ENCODE assay signal across 31 mouse cellular contexts in genomic region chr9:26698286-26698685, GRCm38 (mm10). TPM values are rescaled to one million over a fixed set of nuclear protein-coding genes. Genes with fewer than 3 reads are reported as not detected.
DNase-seq lines count a peak whose midpoint lies in the region; ATAC-seq lines count a peak whose summit lies in the region.
"Had no signal": no experiment of that assay in that cellular context is flagged by ENCODE, and none has a peak within 500 bp of the region (broad histone marks: within the 10 kb centered on the region; RNA-seq: fewer than 3 reads in every experiment).

No protein-coding gene starts in this region.

- H3K27me3 ChIP-seq in hindbrain, embryonic 16.5 days (replicated peaks; ENCODE audit: control insufficient read depth, insufficient read depth, low read length): no peaks in the 10 kb centered on the region
- H3K27me3 ChIP-seq in hindbrain, embryonic 10.5 days (ENCODE audit: insufficient read depth, poor library complexity, severe bottlenecking): no peaks in the 10 kb centered on the region
- no peaks in the 10 kb centered on the region for H3K27me3 ChIP-seq in midbrain, embryonic 13.5 days
- no peaks in the 10 kb centered on the region for H3K27me3 ChIP-seq in midbrain, embryonic 16.5 days (ENCODE audit: control insufficient read depth, insufficient read depth, low read depth, low read length)
- H3K27me3 ChIP-seq: embryonic facial prominence, embryonic 13.5 days; forebrain, embryonic 12.5 days; forebrain, embryonic 15.5 days had no signal

- DNase-seq in heart, adult 11 months: peak; percentile 74
- no peak for DNase-seq in heart, adult 8-10 months (ENCODE audit: low spot score)
- DNase-seq in hindbrain, embryonic 10.5 days (ENCODE audit: low spot score): no peak
- DNase-seq: adrenal gland, adult 2 months; adrenal gland, postnatal 14 days; cerebellum, adult 18-20 months; cerebellum, adult 9-10 months; cerebellum, postnatal 36 days; embryo, embryonic 11 days; gastrocnemius, postnatal 25 days; heart, adult 2 months; kidney, adult 18-20 months had no signal

- H3K27ac ChIP-seq in hindbrain, embryonic 16.5 days (ENCODE audit: low read depth, low read length): no peak overlapping the region
- no peak overlapping the region for H3K27ac ChIP-seq in hindbrain, embryonic 10.5 days
- H3K27ac ChIP-seq in midbrain, embryonic 13.5 days: no peak overlapping the region
- H3K27ac ChIP-seq in midbrain, embryonic 16.5 days (ENCODE audit: low read length): no peak overlapping the region
- H3K27ac ChIP-seq: embryonic facial prominence, embryonic 10.5 days; embryonic facial prominence, embryonic 13.5 days; forebrain, embryonic 12.5 days; forebrain, embryonic 15.5 days; heart, adult 2 months had no signal

- no peak overlapping the region for H3K4me2 ChIP-seq in hindbrain, embryonic 16.5 days (ENCODE audit: low read length)
- no peak overlapping the region for H3K4me2 ChIP-seq in midbrain, embryonic 13.5 days (replicated peaks)
- H3K4me2 ChIP-seq in midbrain, embryonic 16.5 days (ENCODE audit: low read length): no peak overlapping the region
- H3K4me2 ChIP-seq: embryonic facial prominence, embryonic 13.5 days; forebrain, embryonic 12.5 days; forebrain, embryonic 15.5 days; heart, embryonic 11.5 days had no signal

- H3K9me3 ChIP-seq in hindbrain, embryonic 16.5 days (ENCODE audit: control insufficient read depth, low read length): no peaks in the 10 kb centered on the region
- no peaks in the 10 kb centered on the region for H3K9me3 ChIP-seq in hindbrain, embryonic 10.5 days
- no peaks in the 10 kb centered on the region for H3K9me3 ChIP-seq in midbrain, embryonic 13.5 days
- H3K9me3 ChIP-seq in midbrain, embryonic 16.5 days (replicated peaks; ENCODE audit: control insufficient read depth, low read length, poor library complexity, severe bottlenecking): no peaks in the 10 kb centered on the region
- H3K9me3 ChIP-seq: embryonic facial prominence, embryonic 10.5 days; embryonic facial prominence, embryonic 13.5 days; forebrain, embryonic 12.5 days; forebrain, embryonic 15.5 days had no signal

- no peak overlapping the region for H3K9ac ChIP-seq in hindbrain, embryonic 16.5 days (ENCODE audit: low read depth, low read length)
- H3K9ac ChIP-seq in midbrain, embryonic 13.5 days (replicated peaks): no peak overlapping the region
- no peak overlapping the region for H3K9ac ChIP-seq in midbrain, embryonic 16.5 days (ENCODE audit: low read depth, low read length)
- H3K9ac ChIP-seq: embryonic facial prominence, embryonic 13.5 days; forebrain, embryonic 12.5 days; forebrain, embryonic 15.5 days had no signal

- 78% methylated on average over 2 of the region's 2 CpGs for WGBS in hindbrain, embryonic 16.5 days
- WGBS in hindbrain, embryonic 10.5 days: 68% methylated on average over 2 of the region's 2 CpGs
- WGBS in midbrain, embryonic 13.5 days: 63% methylated on average over 2 of the region's 2 CpGs
- WGBS in midbrain, embryonic 16.5 days: 72% methylated on average over 2 of the region's 2 CpGs

- no peak overlapping the region for H3K4me3 ChIP-seq in hindbrain, embryonic 16.5 days (ENCODE audit: low read length)
- no peak overlapping the region for H3K4me3 ChIP-seq in hindbrain, embryonic 10.5 days
- H3K4me3 ChIP-seq in midbrain, embryonic 13.5 days (replicated peaks): no peak overlapping the region
- no peak overlapping the region for H3K4me3 ChIP-seq in midbrain, embryonic 16.5 days (ENCODE audit: low read depth, low read length)
- H3K4me3 ChIP-seq: embryonic facial prominence, embryonic 10.5 days; embryonic facial prominence, embryonic 13.5 days; erythroblast, embryonic 14.5 days; forebrain, embryonic 12.5 days; forebrain, embryonic 15.5 days; heart, adult 2 months had no signal

- H3K36me3 ChIP-seq in hindbrain, embryonic 16.5 days (ENCODE audit: control insufficient read depth, insufficient read depth, low read length): no peaks in the 10 kb centered on the region
- H3K36me3 ChIP-seq in hindbrain, embryonic 10.5 days: no peaks in the 10 kb centered on the region
- H3K36me3 ChIP-seq in midbrain, embryonic 13.5 days: no peaks in the 10 kb centered on the region
- no peaks in the 10 kb centered on the region for H3K36me3 ChIP-seq in midbrain, embryonic 16.5 days (ENCODE audit: control insufficient read depth, insufficient read depth, low read length)
- H3K36me3 ChIP-seq: embryonic facial prominence, embryonic 10.5 days; embryonic facial prominence, embryonic 13.5 days; forebrain, embryonic 12.5 days; forebrain, embryonic 15.5 days had no signal

- ATAC-seq in hindbrain, embryonic 16.5 days: peak; percentile 89
- 0 out of 2 replicates have a peak, but pooled peaks have one; percentile 37 for ATAC-seq in midbrain, embryonic 13.5 days
- no peak for ATAC-seq in midbrain, embryonic 16.5 days
- ATAC-seq: CD4-positive, CD25-positive, alpha-beta regulatory T cell, adult 4 months; forebrain, embryonic 15.5 days; inflammation-experienced regulatory T-cells, adult 6 months; intestine, embryonic 16.5 days had no signal

- no peaks in the 10 kb centered on the region for H3K4me1 ChIP-seq in hindbrain, embryonic 16.5 days (ENCODE audit: control insufficient read depth, insufficient read depth, low read depth, low read length)
- no peaks in the 10 kb centered on the region for H3K4me1 ChIP-seq in hindbrain, embryonic 10.5 days (replicated peaks)
- H3K4me1 ChIP-seq in midbrain, embryonic 13.5 days (replicated peaks): no peaks in the 10 kb centered on the region
- H3K4me1 ChIP-seq in midbrain, embryonic 16.5 days (ENCODE audit: control insufficient read depth, insufficient read depth, low read length): no peaks in the 10 kb centered on the region
- H3K4me1 ChIP-seq: embryonic facial prominence, embryonic 10.5 days; embryonic facial prominence, embryonic 13.5 days; forebrain, embryonic 12.5 days; forebrain, embryonic 15.5 days had no signal

RNA-seq across cellular contexts. Expression of gene B3gat1, which starts 35.2 kb away (rescaled TPM):
- under 1 TPM in 1 of 4 experiments, not detected in 3; 0.13 TPM for total RNA-seq in heart, adult 8-10 months (2022)
- polyA plus RNA-seq in hindbrain, embryonic 16.5 days (2015; fragmentation: Nextera tagmentation; extraction: Ambion mirVana): 32.6 and 45.4 TPM in 2 replicates
- 2.1 and 6.8 TPM in 2 replicates for polyA plus RNA-seq in hindbrain, embryonic 10.5 days (2016; fragmentation: Nextera tagmentation; extraction: Ambion mirVana)
- polyA plus RNA-seq in midbrain, embryonic 13.5 days (2015; fragmentation: Nextera tagmentation; extraction: Ambion mirVana): 20.1 and 26.2 TPM in 2 replicates
- 40.7 and 41.5 TPM in 2 replicates for polyA plus RNA-seq in midbrain, embryonic 16.5 days (2015; fragmentation: Nextera tagmentation; extraction: Ambion mirVana)
- total RNA-seq: heart, adult 2 months; heart, postnatal 25 days; hematopoietic stem cell, adult 5-6 weeks; MEL had no signal
- polyA plus RNA-seq: C2C12; CD4-positive, CD25-positive, alpha-beta regulatory T cell, adult 4 months; erythroblast, embryonic 14.5 days; gonadal fat pad, adult 2 months; heart, adult 2 months; heart, embryonic 14.5 days; heart, postnatal 0 days; inflammation-experienced regulatory T-cells, adult 6 months had no signal
